In the genomic region with DNA sequence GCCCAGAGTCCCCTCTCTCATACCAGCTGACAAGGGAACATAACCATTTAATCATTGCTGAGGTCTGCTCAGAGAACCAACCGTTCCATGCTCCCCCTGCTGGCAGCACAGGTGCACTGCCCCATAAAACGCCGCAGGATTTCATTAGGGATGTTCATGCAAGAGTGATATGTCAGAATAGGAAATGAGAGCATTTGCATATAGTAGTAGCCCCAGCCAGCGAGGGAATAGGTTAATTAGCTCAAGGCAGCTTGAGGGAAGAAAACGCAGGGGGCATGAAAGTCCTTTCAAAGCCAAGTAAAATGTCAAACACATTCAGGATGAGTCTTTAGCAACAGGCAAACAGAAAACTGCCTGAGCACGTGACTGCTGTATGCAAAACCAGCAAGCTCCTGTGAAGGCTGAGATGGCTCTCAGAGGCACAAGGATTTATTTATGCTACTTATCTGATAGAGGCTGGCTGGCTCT, we compare ENCODE assay signal across 8 mouse cellular contexts.
DNase-seq lines count a peak whose midpoint lies in the region; ATAC-seq lines count a peak whose summit lies in the region.

No protein-coding gene starts in this region.

- no peak overlapping the region for H3K9ac ChIP-seq in hindbrain, embryonic 15.5 days

- H3K36me3 ChIP-seq in hindbrain, embryonic 15.5 days = no peaks in the 10 kb centered on the region

- DNase-seq in Muller cell, postnatal 12 days (ENCODE audit: inconsistent ontology term) = peak; percentile 64
- peak; percentile 92 to 94 for DNase-seq in cerebellum, postnatal 10 days
- DNase-seq in gastrocnemius, adult 18-20 months (ENCODE audit: low spot score) = peak; percentile 74
- peak; percentile 88 to 94 for DNase-seq in layer of hippocampus, postnatal 25 days (ENCODE audit: extremely low spot score in 1 of 2, low spot score in 1 of 2)
- peak; percentile 68 for DNase-seq in lung, postnatal 25 days (ENCODE audit: low spot score)
- DNase-seq in retina, postnatal 1 day = peak; percentile 91
- DNase-seq in urinary bladder, adult 2 months (ENCODE audit: low spot score) = peak; percentile 58

- H3K4me1 ChIP-seq in hindbrain, embryonic 15.5 days (replicated peaks) = peaks cover 29% of the 10 kb centered on the region

- 1% methylated on average over 6 of the region's 6 CpGs for WGBS in hindbrain, embryonic 15.5 days

- H3K27ac ChIP-seq in hindbrain, embryonic 15.5 days (replicated peaks) = peak overlapping the region; percentile 65

- H3K4me3 ChIP-seq in hindbrain, embryonic 15.5 days = peak overlapping the region; percentile 7; the same call in 1 of the 2 replicates

- no peaks in the 10 kb centered on the region for H3K9me3 ChIP-seq in hindbrain, embryonic 15.5 days

- peak; percentile 83 for ATAC-seq in hindbrain, embryonic 15.5 days (ENCODE audit: low FRiP score, low read depth)

- no peaks in the 10 kb centered on the region for H3K27me3 ChIP-seq in hindbrain, embryonic 15.5 days

- peak overlapping the region; percentile 38 for H3K4me2 ChIP-seq in hindbrain, embryonic 15.5 days

Comparison
In these comparisons a context has a peak if more than half of its experiments do, and no peak if none do; other contexts are left out.
1. Peak in every context shown above with its lines: DNase-seq, ATAC-seq, H3K4me3 ChIP-seq and H3K27ac ChIP-seq.